9 mouse cellular contexts compared by ENCODE assay signal in the genomic region with DNA sequence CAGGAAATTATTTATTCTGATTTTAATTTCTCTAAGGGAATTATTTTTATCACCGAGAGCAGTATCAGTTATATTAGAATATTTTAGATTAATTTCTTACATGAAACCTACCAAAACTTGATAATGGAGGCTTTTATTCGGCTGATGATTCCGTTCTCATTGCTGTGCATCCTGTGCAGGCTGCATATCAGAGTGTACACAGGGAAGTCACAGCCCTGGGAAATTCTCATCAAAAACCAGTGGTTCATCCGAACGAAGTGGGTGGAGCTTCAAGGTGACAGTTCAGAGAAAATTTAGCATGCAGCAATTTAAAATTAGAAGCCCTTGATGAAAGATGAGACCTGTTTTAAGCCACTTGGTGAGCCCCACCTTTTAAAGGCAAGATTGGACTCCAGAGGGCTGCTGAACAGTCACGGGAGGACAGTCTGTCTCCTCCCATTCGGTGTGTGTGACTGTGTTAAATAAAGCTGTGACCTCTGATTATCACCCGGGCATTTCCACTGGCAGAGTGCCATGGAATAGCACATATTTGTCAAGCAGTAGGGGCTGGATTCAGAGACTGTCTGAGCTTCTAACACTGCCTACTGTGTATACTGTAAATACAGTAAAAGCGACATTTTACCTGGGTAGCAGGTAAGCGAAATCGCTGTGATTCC.
DNase-seq lines count a peak whose midpoint lies in the region; ATAC-seq and TF ChIP-seq lines count a peak whose summit lies in the region.
"Had no signal": no experiment of that assay in that cellular context is flagged by ENCODE, and none has a peak within 500 bp of the region (broad histone marks: within the 10 kb centered on the region; RNA-seq: fewer than 3 reads in every experiment).

No protein-coding gene starts in this region.

- H3K27me3 ChIP-seq in embryonic facial prominence, embryonic 14.5 days (replicated peaks; ENCODE audit: control insufficient read depth, insufficient read depth, low read length): no peaks in the 10 kb centered on the region
- H3K27me3 ChIP-seq in embryonic facial prominence, embryonic 10.5 days (replicated peaks; ENCODE audit: low read depth, poor library complexity, severe bottlenecking): no peaks in the 10 kb centered on the region
- H3K27me3 ChIP-seq in Patski: no peaks in the 10 kb centered on the region
- H3K27me3 ChIP-seq: lung, embryonic 15.5 days had no signal

- 68% methylated on average over 11 of the region's 11 CpGs for WGBS in embryonic facial prominence, embryonic 14.5 days
- WGBS in embryonic facial prominence, embryonic 10.5 days: 83% methylated on average over 11 of the region's 11 CpGs
- 35% methylated on average over 11 of the region's 11 CpGs for WGBS in large intestine, adult 2 months

- intact Hi-C loops in heart, postnatal 14 days (cut with DNase I): no loop called here

- in situ Hi-C loops in Patski (cut with MboI; ENCODE audit: low pct_unique_long_range_greater_than_20kb): no loop called here

- H3K27ac ChIP-seq in embryonic facial prominence, embryonic 14.5 days (replicated peaks; ENCODE audit: low read depth, low read length): no peak overlapping the region
- no peak overlapping the region for H3K27ac ChIP-seq in embryonic facial prominence, embryonic 10.5 days (replicated peaks)
- no peak overlapping the region for H3K27ac ChIP-seq in layer of hippocampus, adult 2 months
- H3K27ac ChIP-seq: lung, embryonic 15.5 days had no signal

- DNase-seq in embryonic facial prominence, embryonic 14.5 days (ENCODE audit: low spot score): peak; percentile 45
- no peak for DNase-seq in embryonic facial prominence, embryonic 10.5 days (ENCODE audit: low spot score)
- no peak for DNase-seq in Patski (ENCODE audit: low read depth, low spot score)
- peak; percentile 47 to 77 for DNase-seq in heart, postnatal 14 days
- DNase-seq in large intestine, adult 2 months (ENCODE audit: low read depth, low spot score): peak; percentile 31
- DNase-seq in layer of hippocampus, adult 2 months (ENCODE audit: low spot score in 2 of 2): no peak
- DNase-seq in spleen, adult 18-20 months: no peak

- H3K9ac ChIP-seq in embryonic facial prominence, embryonic 14.5 days (ENCODE audit: low read depth, low read length): no peak overlapping the region
- H3K9ac ChIP-seq: lung, embryonic 15.5 days had no signal

- CTCF ChIA-PET in Patski (lab: Charles Lee): interaction anchor here (0.6 to 1.0 kb wide), 3 partner anchors 11 to 148 kb away, joined by 3 to 4 read pairs (median 4); no protein-coding TSS in a partner anchor

- no peak for TF ChIP-seq CTCF in Patski (IDR thresholded peaks at IDR 0.05)
- no peak for TF ChIP-seq CTCF in layer of hippocampus, adult 2 months (conservative IDR thresholded peaks at IDR 0.05)

- POLR2A ChIA-PET in Patski (lab: Charles Lee): interaction anchor here (0.6 kb wide), 1 partner anchor 547 kb away, joined by 3 read pairs; no protein-coding TSS in a partner anchor

- H3K4me1 ChIP-seq in embryonic facial prominence, embryonic 14.5 days (ENCODE audit: control insufficient read depth, insufficient read depth, low read length): no peaks in the 10 kb centered on the region
- H3K4me1 ChIP-seq in embryonic facial prominence, embryonic 10.5 days: peaks cover 4% of the 10 kb centered on the region; the same call in 1 of the 2 replicates

- H3K4me2 ChIP-seq in embryonic facial prominence, embryonic 14.5 days (ENCODE audit: low read depth, low read length): no peak overlapping the region
- H3K4me2 ChIP-seq: lung, embryonic 15.5 days had no signal

- ATAC-seq in embryonic facial prominence, embryonic 14.5 days (ENCODE audit: low read depth): peak; percentile 41; the same call in 1 of the 2 replicates
- ATAC-seq in Patski: peak; percentile 38
- ATAC-seq in frontal cortex, adult (ENCODE audit: low TSS enrichment): no peak

- no peaks in the 10 kb centered on the region for H3K36me3 ChIP-seq in embryonic facial prominence, embryonic 14.5 days (ENCODE audit: control insufficient read depth, insufficient read depth, low read length)
- no peaks in the 10 kb centered on the region for H3K36me3 ChIP-seq in embryonic facial prominence, embryonic 10.5 days (replicated peaks)
- H3K36me3 ChIP-seq: lung, embryonic 15.5 days had no signal

- no peaks in the 10 kb centered on the region for H3K9me3 ChIP-seq in embryonic facial prominence, embryonic 14.5 days (ENCODE audit: control insufficient read depth, low read length)
- no peaks in the 10 kb centered on the region for H3K9me3 ChIP-seq in embryonic facial prominence, embryonic 10.5 days
- H3K9me3 ChIP-seq: lung, embryonic 15.5 days had no signal

- H3K4me3 ChIP-seq in embryonic facial prominence, embryonic 14.5 days (ENCODE audit: low read depth, low read length): no peak overlapping the region
- H3K4me3 ChIP-seq in embryonic facial prominence, embryonic 10.5 days: no peak overlapping the region
- no peak overlapping the region for H3K4me3 ChIP-seq in layer of hippocampus, adult 2 months
- H3K4me3 ChIP-seq: lung, embryonic 15.5 days had no signal

Comparison
In these comparisons a context has a peak if more than half of its experiments do, and no peak if none do; other contexts are left out.
1. DNase-seq: peak in embryonic facial prominence, embryonic 14.5 days (single experiment), heart, postnatal 14 days (2 of 2) and large intestine, adult 2 months (single experiment); none in embryonic facial prominence, embryonic 10.5 days (single experiment), Patski (single experiment), layer of hippocampus, adult 2 months (0 of 2) and spleen, adult 18-20 months (0 of 2).